Mouse (Mus musculus) neural tube, embryonic 13.5 days (tissue): ENCODE measurements around the gene Pde2a. TPM values are rescaled to one million over a fixed set of nuclear protein-coding genes. Genes with fewer than 3 reads are reported as not detected.

Source experiments
- ATAC-seq: fragments of 200-750 bp; cut with Nextera tagmentation; 2 replicates; pipeline ENCODE4 v1.8.0; 2017; ENCODE audit warnings: low read depth, mild to moderate bottlenecking, moderate TSS enrichment, moderate library complexity
- H3K27ac ChIP-seq: fragments of 300-500 bp; sonication (generic); replicated peaks from 2 replicates; pipeline ENCODE4 v1.5.1; 2015; ENCODE audit warnings: moderate library complexity, mild to moderate bottlenecking, inconsistent platforms
- H3K27me3 ChIP-seq: fragments of 300-500 bp; sonication (generic); 2 replicates; pipeline ENCODE4 v1.6.1; 2015; ENCODE audit warnings: mild to moderate bottlenecking, inconsistent platforms
- H3K36me3 ChIP-seq: fragments of 300-500 bp; sonication (generic); 2 replicates; pipeline ENCODE4 v1.6.1; 2015; ENCODE audit warnings: mild to moderate bottlenecking, inconsistent platforms
- H3K4me1 ChIP-seq: fragments of 300-500 bp; sonication (generic); replicated peaks from 2 replicates; pipeline ENCODE4 v1.6.1; 2015; ENCODE audit warnings: inconsistent platforms
- H3K4me2 ChIP-seq: fragments of 300-500 bp; sonication (generic); 2 replicates; pipeline ENCODE4 v1.6.1; 2015; ENCODE audit warnings: inconsistent platforms, mild to moderate bottlenecking, moderate library complexity
- H3K4me3 ChIP-seq: fragments of 300-500 bp; sonication (generic); 2 replicates; pipeline ENCODE4 v1.5.1; 2015; ENCODE audit warnings: mild to moderate bottlenecking, inconsistent platforms
- H3K9ac ChIP-seq: fragments of 300-500 bp; sonication (generic); 2 replicates; pipeline ENCODE4 v1.6.1; 2015; ENCODE audit warnings: moderate library complexity, mild to moderate bottlenecking, inconsistent platforms
- H3K9me3 ChIP-seq: fragments of 300-500 bp; sonication (generic); 2 replicates; pipeline ENCODE4 v1.6.1; 2016; ENCODE audit warnings: inconsistent platforms
- WGBS: fragments of 180-500 bp; shearing (Covaris S2); methylation state at CpG from one replicate; pipeline ENCODE4 v1.1.7; 2015; 5-methylcytosine and 5-hydroxymethylcytosine counted together
- polyA plus RNA-seq: library from polyadenylated mRNA; unstranded; fragments of >200 nt; fragmentation: Nextera tagmentation; extraction: Ambion mirVana; gene quantifications from 2 replicates; pipeline ENCODE4 v1.2.1, GENCODE M21; 2015

The Pde2a gene
- polyA plus RNA-seq, 1 experiment from 2014 or later = 43.6 TPM

GRCm38 (mm10) chr7:101465850-101466580 is 44.5 kb downstream of the Pde2a start:
- peak overlapping the region; percentile 49; the same call in 1 of the 2 replicates for H3K27ac ChIP-seq
- H3K4me3 ChIP-seq = no peak overlapping the region
- H3K4me1 ChIP-seq = peaks cover 65% of the 10 kb centered on the region
- no peaks in the 10 kb centered on the region for H3K36me3 ChIP-seq
- no peak overlapping the region for H3K9ac ChIP-seq
- H3K27me3 ChIP-seq = no peaks in the 10 kb centered on the region
- H3K9me3 ChIP-seq = no peaks in the 10 kb centered on the region
- ATAC-seq = no peak
- no peak overlapping the region for H3K4me2 ChIP-seq
- WGBS = 88% methylated on average over 8 of the region's 8 CpGs

GRCm38 (mm10) chr7:101466581-101467081 is 45.1 kb downstream of the Pde2a start:
- Histone ChIP-seq H3K9ac (no peak overlapping the region), H3K27me3 (no peaks in the 10 kb centered on the region), H3K9me3 (no peaks in the 10 kb centered on the region), H3K4me3 (no peak overlapping the region), H3K4me2 (no peak overlapping the region), H3K27ac (peak overlapping the region; percentile 33; the same call in 1 of the 2 replicates), H3K36me3 (no peaks in the 10 kb centered on the region), H3K4me1 (peaks cover 66% of the 10 kb centered on the region)
- whole genome bisulfite sequencing = 83% methylated on average over 6 of the region's 6 CpGs
- no peak for ATAC-seq

- 80% methylated on average over 2 of the region's 2 CpGs for whole genome bisulfite sequencing
- Histone ChIP-seq H3K4me3 (no peak overlapping the region), H3K4me2 (no peak overlapping the region), H3K27me3 (no peaks in the 10 kb centered on the region), H3K36me3 (no peaks in the 10 kb centered on the region), H3K9me3 (no peaks in the 10 kb centered on the region), H3K9ac (no peak overlapping the region), H3K27ac (no peak overlapping the region; the same call in 1 of the 2 replicates), H3K4me1 (peaks cover 44% of the 10 kb centered on the region)
- ATAC-seq = no peak
Observed at GRCm38 (mm10) chr7:101471423-101471822, 49.9 kb downstream of the Pde2a start.

GRCm38 (mm10) chr7:101471968-101472480 is 50.5 kb downstream of the Pde2a start:
- Histone ChIP-seq H3K9ac (no peak overlapping the region), H3K4me3 (no peak overlapping the region), H3K27ac (peak overlapping the region; percentile 52; the same call in 1 of the 2 replicates), H3K4me2 (no peak overlapping the region), H3K36me3 (no peaks in the 10 kb centered on the region), H3K27me3 (no peaks in the 10 kb centered on the region), H3K9me3 (no peaks in the 10 kb centered on the region), H3K4me1 (peaks cover 44% of the 10 kb centered on the region)
- ATAC-seq = no peak
- 48% methylated on average over 3 of the region's 3 CpGs for WGBS

- no peak overlapping the region for H3K4me3 ChIP-seq
- WGBS = 49% methylated on average over 10 of the region's 10 CpGs
- ATAC-seq = no peak
- H3K9me3 ChIP-seq = no peaks in the 10 kb centered on the region
- no peak overlapping the region for H3K9ac ChIP-seq
- H3K4me1 ChIP-seq = peaks cover 40% of the 10 kb centered on the region
- no peak overlapping the region for H3K4me2 ChIP-seq
- no peaks in the 10 kb centered on the region for H3K36me3 ChIP-seq
- no peaks in the 10 kb centered on the region for H3K27me3 ChIP-seq
- H3K27ac ChIP-seq = 0 out of 2 replicates have a peak overlapping the region, but pooled peaks have one; percentile 52
Observed at GRCm38 (mm10) chr7:101472598-101473558, 51.4 kb downstream of the Pde2a start.

GRCm38 (mm10) chr7:101474399-101474811 is 52.9 kb downstream of the Pde2a start:
- H3K9ac ChIP-seq = no peak overlapping the region
- peaks cover 48% of the 10 kb centered on the region for H3K4me1 ChIP-seq
- 91% methylated on average over 5 of the region's 5 CpGs for WGBS
- H3K27ac ChIP-seq = no peak overlapping the region
- H3K36me3 ChIP-seq = no peaks in the 10 kb centered on the region
- no peaks in the 10 kb centered on the region for H3K9me3 ChIP-seq
- no peak for ATAC-seq
- H3K4me2 ChIP-seq = no peak overlapping the region
- H3K4me3 ChIP-seq = no peak overlapping the region
- no peaks in the 10 kb centered on the region for H3K27me3 ChIP-seq

- no peaks in the 10 kb centered on the region for H3K9me3 ChIP-seq
- WGBS = 75% methylated on average over 3 of the region's 3 CpGs
- no peak overlapping the region for H3K4me3 ChIP-seq
- ATAC-seq = no peak
- H3K27me3 ChIP-seq = no peaks in the 10 kb centered on the region
- H3K36me3 ChIP-seq = no peaks in the 10 kb centered on the region
- H3K27ac ChIP-seq = no peak overlapping the region
- H3K4me2 ChIP-seq = no peak overlapping the region
- H3K4me1 ChIP-seq = peaks cover 44% of the 10 kb centered on the region
- no peak overlapping the region for H3K9ac ChIP-seq
Observed at GRCm38 (mm10) chr7:101476028-101476427, 54.5 kb downstream of the Pde2a start.

GRCm38 (mm10) chr7:101476493-101476892 is 55.0 kb downstream of the Pde2a start:
- H3K27me3 ChIP-seq = no peaks in the 10 kb centered on the region
- H3K36me3 ChIP-seq = no peaks in the 10 kb centered on the region
- H3K4me3 ChIP-seq = no peak overlapping the region
- WGBS = 81% methylated on average over 4 of the region's 4 CpGs
- H3K4me1 ChIP-seq = peaks cover 39% of the 10 kb centered on the region
- H3K27ac ChIP-seq = no peak overlapping the region
- no peak overlapping the region for H3K4me2 ChIP-seq
- ATAC-seq = no peak
- no peaks in the 10 kb centered on the region for H3K9me3 ChIP-seq
- H3K9ac ChIP-seq = no peak overlapping the region

GRCm38 (mm10) chr7:101477200-101477599 is 55.7 kb downstream of the Pde2a start:
- ATAC-seq = no peak
- Histone ChIP-seq H3K9ac (no peak overlapping the region), H3K4me3 (no peak overlapping the region), H3K27ac (no peak overlapping the region), H3K9me3 (no peaks in the 10 kb centered on the region), H3K4me2 (no peak overlapping the region), H3K4me1 (peaks cover 37% of the 10 kb centered on the region), H3K36me3 (no peaks in the 10 kb centered on the region), H3K27me3 (no peaks in the 10 kb centered on the region)
- WGBS = 38% methylated on average over 5 of the region's 5 CpGs

- Histone ChIP-seq H3K36me3 (no peaks in the 10 kb centered on the region), H3K4me2 (no peak overlapping the region), H3K4me1 (peaks cover 37% of the 10 kb centered on the region), H3K27ac (no peak overlapping the region), H3K4me3 (no peak overlapping the region), H3K9me3 (no peaks in the 10 kb centered on the region), H3K27me3 (no peaks in the 10 kb centered on the region), H3K9ac (no peak overlapping the region)
- WGBS = 54% methylated on average over 5 of the region's 5 CpGs
- ATAC-seq = no peak
Observed at GRCm38 (mm10) chr7:101478099-101478498, 56.6 kb downstream of the Pde2a start.

GRCm38 (mm10) chr7:101479841-101480240 is 58.4 kb downstream of the Pde2a start:
- no peak overlapping the region for H3K4me2 ChIP-seq
- H3K4me1 ChIP-seq = peaks cover 42% of the 10 kb centered on the region
- ATAC-seq = no peak
- no peaks in the 10 kb centered on the region for H3K27me3 ChIP-seq
- no peaks in the 10 kb centered on the region for H3K36me3 ChIP-seq
- H3K9ac ChIP-seq = no peak overlapping the region
- H3K4me3 ChIP-seq = no peak overlapping the region
- H3K27ac ChIP-seq = no peak overlapping the region
- no peaks in the 10 kb centered on the region for H3K9me3 ChIP-seq
- 75% methylated on average over 4 of the region's 4 CpGs for WGBS

GRCm38 (mm10) chr7:101480671-101481070 is 59.2 kb downstream of the Pde2a start:
- no peaks in the 10 kb centered on the region for H3K36me3 ChIP-seq
- H3K9me3 ChIP-seq = no peaks in the 10 kb centered on the region
- H3K27ac ChIP-seq = no peak overlapping the region
- H3K4me2 ChIP-seq = no peak overlapping the region
- H3K4me1 ChIP-seq = peaks cover 42% of the 10 kb centered on the region
- no peak overlapping the region for H3K9ac ChIP-seq
- WGBS = 54% methylated on average over 6 of the region's 6 CpGs
- no peak for ATAC-seq
- no peak overlapping the region for H3K4me3 ChIP-seq
- H3K27me3 ChIP-seq = no peaks in the 10 kb centered on the region
